In genomic region chr9:105459032-105459431, GRCm38 (mm10) we compare ENCODE assay signal across 16 mouse cellular contexts.
DNase-seq lines count a peak whose midpoint lies in the region; ATAC-seq and TF ChIP-seq lines count a peak whose summit lies in the region.
"Had no signal": no experiment of that assay in that cellular context is flagged by ENCODE, and none has a peak within 500 bp of the region (broad histone marks: within the 10 kb centered on the region; RNA-seq: fewer than 3 reads in every experiment).

No protein-coding gene starts in this region.

- ATAC-seq in inflammation-experienced regulatory T-cells, adult 6 months, result no peak

- H3K4me1 ChIP-seq in bone marrow macrophage, adult 2 months (ENCODE audit: control insufficient read depth, insufficient read depth, low read length), result peaks cover 29% of the 10 kb centered on the region
- H3K4me1 ChIP-seq: hindbrain, embryonic 12.5 days; megakaryocyte, embryonic 14.5 days; neural tube, embryonic 13.5 days; stomach, embryonic 15.5 days had no signal

- peak overlapping the region; percentile 5; the same call in 1 of the 2 replicates for H3K27ac ChIP-seq in bone marrow macrophage, adult 2 months (ENCODE audit: insufficient read depth, low read depth, low read length)
- H3K27ac ChIP-seq: hindbrain, embryonic 12.5 days; kidney, postnatal 0 days; neural tube, embryonic 13.5 days; stomach, embryonic 15.5 days had no signal

- peak overlapping the region; percentile 13; the same call in 1 of the 2 replicates for H3K4me3 ChIP-seq in bone marrow macrophage, adult 2 months (ENCODE audit: insufficient read depth, low read length)
- H3K4me3 ChIP-seq: hindbrain, embryonic 12.5 days; megakaryocyte, embryonic 14.5 days; neural tube, embryonic 13.5 days; stomach, embryonic 15.5 days had no signal

- no peak for TF ChIP-seq CTCF in bone marrow macrophage, adult 2 months (IDR thresholded peaks at IDR 0.05; ENCODE audit: low read depth, low read length)

- DNase-seq in adrenal gland, adult 2 months, result peak; percentile 62
- DNase-seq in adrenal gland, adult 18-20 months (ENCODE audit: low spot score in 2 of 2), result no peak
- DNase-seq in layer of hippocampus, adult 9-11 months, result peak; percentile 30
- no peak for DNase-seq in layer of hippocampus, postnatal 14 days (ENCODE audit: low spot score in 2 of 2)
- peak; percentile 5 to 19 for DNase-seq in monocyte, adult 2 months (ENCODE audit: low read depth in 1 of 2, low spot score in 2 of 2)
- DNase-seq in left cerebral cortex, postnatal 25 days (ENCODE audit: low spot score in 2 of 2), result no peak
- DNase-seq: cerebellum, adult 18-20 months; embryo, embryonic 11 days; right cerebral cortex, postnatal 14 days had no signal

- intact Hi-C loops in left cerebral cortex, postnatal 25 days (cut with DNase I), result no loop called here

- no peak for TF ChIP-seq POLR2A in bone marrow macrophage, adult 2 months (IDR thresholded peaks at IDR 0.05; ENCODE audit: borderline replicate concordance, low read depth, low read length)

Comparison
In these comparisons a context has a peak if more than half of its experiments do, and no peak if none do; other contexts are left out.
1. DNase-seq: peak in adrenal gland, adult 2 months (single experiment), layer of hippocampus, adult 9-11 months (single experiment) and monocyte, adult 2 months (2 of 2); none in adrenal gland, adult 18-20 months (0 of 2), layer of hippocampus, postnatal 14 days (0 of 2) and left cerebral cortex, postnatal 25 days (0 of 2).